Mouse (Mus musculus): ENCODE measurements around the gene 4921517D22Rik. TPM values are rescaled to one million over a fixed set of nuclear protein-coding genes. Genes with fewer than 3 reads are reported as not detected.

Gene 4921517D22Rik
- polyA plus RNA-seq, 2 experiments: not detected

- TF ChIP-seq EP300 (IDR thresholded peaks at IDR 0.05; ENCODE audit: low read depth) (no peak), CTCF (IDR thresholded peaks at IDR 0.05; ENCODE audit: low read depth) (no peak)
- no peak overlapping the region for H3K4me2 ChIP-seq (ENCODE audit: low read depth)
- no peak for ATAC-seq (ENCODE audit: insufficient read depth)
- no peak overlapping the region for H3K9ac ChIP-seq (replicated peaks)
- no peaks in the 10 kb centered on the region for H3K9me3 ChIP-seq (ENCODE audit: control insufficient read depth, low read length)
- no peaks in the 10 kb centered on the region for H3K27me3 ChIP-seq (ENCODE audit: control insufficient read depth, insufficient read depth, low read length)
- peaks cover 0 to 14% of the 10 kb centered on the region in 2 experiments; a peak in 3 of 4 replicates for H3K4me1 ChIP-seq (replicated peaks; ENCODE audit: control insufficient read depth in 2 of 2, insufficient read depth in 2 of 2, low read length in 1 of 2)
- no peak overlapping the region for H3K27ac ChIP-seq
- no peak for DNase-seq (ENCODE audit: low read depth in 3 of 3, low spot score in 3 of 3)
- H3K36me3 ChIP-seq (replicated peaks; ENCODE audit: control insufficient read depth, insufficient read depth, low read depth): peaks cover 38% of the 10 kb centered on the region
- no peak overlapping the region for H3K4me3 ChIP-seq (ENCODE audit: insufficient read depth in 1 of 2, low read depth in 2 of 2, low read length in 2 of 2)
- 79% methylated on average over 5 of the region's 5 CpGs for WGBS (ENCODE audit: insufficient replicate concordance)
These were observed 36.1 kb downstream of the 4921517D22Rik start for GRCm38 (mm10) chr13:59657781-59658180.

- no peak overlapping the region for H3K4me2 ChIP-seq (ENCODE audit: low read depth)
- H3K27ac ChIP-seq: no peak overlapping the region
- H3K36me3 ChIP-seq (replicated peaks; ENCODE audit: control insufficient read depth, insufficient read depth, low read depth): peaks cover 30% of the 10 kb centered on the region
- ATAC-seq (ENCODE audit: insufficient read depth): no peak
- no peaks in the 10 kb centered on the region for H3K9me3 ChIP-seq (ENCODE audit: control insufficient read depth, low read length)
- H3K4me3 ChIP-seq (ENCODE audit: insufficient read depth in 1 of 2, low read depth in 2 of 2, low read length in 2 of 2): no peak overlapping the region
- H3K27me3 ChIP-seq (ENCODE audit: control insufficient read depth, insufficient read depth, low read length): no peaks in the 10 kb centered on the region
- no peak for DNase-seq (ENCODE audit: low read depth in 3 of 3, low spot score in 3 of 3)
- 66% methylated on average over 4 of the region's 4 CpGs for WGBS (ENCODE audit: insufficient replicate concordance)
- no peak overlapping the region for H3K9ac ChIP-seq (replicated peaks)
- H3K4me1 ChIP-seq (replicated peaks; ENCODE audit: control insufficient read depth in 2 of 2, insufficient read depth in 2 of 2, low read length in 1 of 2): peaks cover 0 to 14% of the 10 kb centered on the region in 2 experiments; a peak in 3 of 4 replicates
- TF ChIP-seq CTCF (IDR thresholded peaks at IDR 0.05; ENCODE audit: low read depth): no peak
- TF ChIP-seq EP300 (IDR thresholded peaks at IDR 0.05; ENCODE audit: low read depth): no peak
These were observed 36.9 kb downstream of the 4921517D22Rik start for GRCm38 (mm10) chr13:59656975-59657388.

- Histone ChIP-seq H3K4me2 (ENCODE audit: low read depth) (no peak overlapping the region), H3K36me3 (replicated peaks; ENCODE audit: control insufficient read depth, insufficient read depth, low read depth) (peaks cover 27% of the 10 kb centered on the region), H3K4me3 (ENCODE audit: insufficient read depth in 1 of 2, low read depth in 2 of 2, low read length in 2 of 2) (no peak overlapping the region), H3K27ac (no peak overlapping the region), H3K27me3 (ENCODE audit: control insufficient read depth, insufficient read depth, low read length) (no peaks in the 10 kb centered on the region), H3K9me3 (ENCODE audit: control insufficient read depth, low read length) (no peaks in the 10 kb centered on the region), H3K4me1 (replicated peaks; ENCODE audit: control insufficient read depth in 2 of 2, insufficient read depth in 2 of 2, low read length in 1 of 2) (peaks cover 0 to 14% of the 10 kb centered on the region in 2 experiments; a peak in 3 of 4 replicates), H3K9ac (replicated peaks) (no peak overlapping the region)
- TF ChIP-seq EP300 (IDR thresholded peaks at IDR 0.05; ENCODE audit: low read depth) (no peak), CTCF (IDR thresholded peaks at IDR 0.05; ENCODE audit: low read depth) (no peak)
- no peak for DNase-seq (ENCODE audit: low read depth in 3 of 3, low spot score in 3 of 3)
- 36% methylated on average over 10 of the region's 10 CpGs for WGBS (ENCODE audit: insufficient replicate concordance)
- ATAC-seq (ENCODE audit: insufficient read depth): no peak; the same call in 1 of the 2 replicates
These were observed 37.5 kb downstream of the 4921517D22Rik start for GRCm38 (mm10) chr13:59656316-59656832.

- Histone ChIP-seq H3K4me3 (ENCODE audit: insufficient read depth in 1 of 2, low read depth in 2 of 2, low read length in 2 of 2) (no peak overlapping the region), H3K27ac (no peak overlapping the region), H3K27me3 (ENCODE audit: control insufficient read depth, insufficient read depth, low read length) (no peaks in the 10 kb centered on the region), H3K4me1 (replicated peaks; ENCODE audit: control insufficient read depth in 2 of 2, insufficient read depth in 2 of 2, low read length in 1 of 2) (peaks cover 0 to 12% of the 10 kb centered on the region in 2 experiments; a peak in 3 of 4 replicates), H3K36me3 (replicated peaks; ENCODE audit: control insufficient read depth, insufficient read depth, low read depth) (peaks cover 28% of the 10 kb centered on the region), H3K9me3 (ENCODE audit: control insufficient read depth, low read length) (no peaks in the 10 kb centered on the region), H3K9ac (replicated peaks) (no peak overlapping the region), H3K4me2 (ENCODE audit: low read depth) (no peak overlapping the region)
- WGBS (ENCODE audit: insufficient replicate concordance): 81% methylated on average over 15 of the region's 15 CpGs
- TF ChIP-seq EP300 (IDR thresholded peaks at IDR 0.05; ENCODE audit: low read depth): no peak
- no peak for TF ChIP-seq CTCF (IDR thresholded peaks at IDR 0.05; ENCODE audit: low read depth)
- no peak for DNase-seq (ENCODE audit: low read depth in 3 of 3, low spot score in 3 of 3)
- ATAC-seq (ENCODE audit: insufficient read depth): no peak
These were observed 38.1 kb downstream of the 4921517D22Rik start for GRCm38 (mm10) chr13:59655718-59656315.

- peaks cover 0 to 5% of the 10 kb centered on the region in 2 experiments; a peak in 2 of 4 replicates for H3K4me1 ChIP-seq (replicated peaks; ENCODE audit: control insufficient read depth in 2 of 2, insufficient read depth in 2 of 2, low read length in 1 of 2)
- no peak overlapping the region for H3K4me2 ChIP-seq (ENCODE audit: low read depth)
- no peaks in the 10 kb centered on the region for H3K27me3 ChIP-seq (ENCODE audit: control insufficient read depth, insufficient read depth, low read length)
- no peak overlapping the region for H3K4me3 ChIP-seq (ENCODE audit: insufficient read depth in 1 of 2, low read depth in 2 of 2, low read length in 2 of 2)
- no peak for TF ChIP-seq CTCF (IDR thresholded peaks at IDR 0.05; ENCODE audit: low read depth)
- TF ChIP-seq EP300 (IDR thresholded peaks at IDR 0.05; ENCODE audit: low read depth): no peak
- ATAC-seq (ENCODE audit: insufficient read depth) (no peak), DNase-seq (ENCODE audit: low read depth in 3 of 3, low spot score in 3 of 3) (no peak)
- peaks cover 27% of the 10 kb centered on the region for H3K36me3 ChIP-seq (replicated peaks; ENCODE audit: control insufficient read depth, insufficient read depth, low read depth)
- no peak overlapping the region for H3K27ac ChIP-seq
- H3K9ac ChIP-seq (replicated peaks): no peak overlapping the region
- H3K9me3 ChIP-seq (ENCODE audit: control insufficient read depth, low read length): no peaks in the 10 kb centered on the region
- WGBS (ENCODE audit: insufficient replicate concordance): 71% methylated on average over 5 of the region's 5 CpGs
These were observed 39.4 kb downstream of the 4921517D22Rik start for GRCm38 (mm10) chr13:59654465-59654864.

Measured in liver, embryonic 14.5 days (tissue).